Mouse (Mus musculus) thymus, adult 2 months (tissue): Measurements from ENCODE around the gene Ubtd1.

Source experiments
- CTCF ChIP-seq: fragments of 200-500 bp; IDR thresholded peaks from 2 replicates; pipeline ENCODE4 v1.5.1; 2012; ENCODE audit warnings: mild to moderate bottlenecking, control low read depth, low read length, moderate library complexity, borderline replicate concordance; ENCODE audit not compliant: control insufficient read depth, poor library complexity, insufficient read depth; ENCODE audit errors: extremely low read depth
- POLR2A ChIP-seq: fragments of 200-500 bp; IDR thresholded peaks from 2 replicates; pipeline ENCODE4 v1.6.1; 2012; ENCODE audit warnings: mild to moderate bottlenecking, low read length, control low read depth, moderate library complexity; ENCODE audit not compliant: control insufficient read depth, poor library complexity, insufficient read depth; ENCODE audit errors: extremely low read depth

- TF ChIP-seq CTCF (no peak), POLR2A (no peak)
Observed at GRCm38 (mm10) chr19:41998770-41999548, 17.4 kb downstream of the Ubtd1 start.
